Mouse (Mus musculus): ENCODE results near the gene B3gnt3.
A peak's percentile ranks its signal among the peaks of the same experiment; 100 is the strongest.

B3gnt3 gene

GRCm38 (mm10) chr8:71654600-71654999 lies 47.0 kb downstream of the B3gnt3 start:
- DNase-seq (ENCODE audit: low read depth, low spot score), result peak; percentile 80

GRCm38 (mm10) chr8:71645510-71645909 lies 56.1 kb downstream of the B3gnt3 start:
- no peak for DNase-seq (ENCODE audit: low read depth, low spot score)
